Comparison of ENCODE assay signal across 24 mouse cellular contexts in genomic region chr19:48461141-48461540, GRCm38 (mm10).
A peak's percentile ranks its signal among the peaks of the same experiment; 100 is the strongest.
DNase-seq lines count a peak whose midpoint lies in the region; ATAC-seq and TF ChIP-seq lines count a peak whose summit lies in the region.
"Had no signal": no experiment of that assay in that cellular context is flagged by ENCODE, and none has a peak within 500 bp of the region (broad histone marks: within the 10 kb centered on the region; RNA-seq: fewer than 3 reads in every experiment).

No protein-coding gene starts in this region.

- no peak for TF ChIP-seq POLR2A in kidney, adult 2 months (IDR thresholded peaks at IDR 0.05; ENCODE audit: low read depth, low read length)

- H3K36me3 ChIP-seq in kidney, adult 2 months (ENCODE audit: control insufficient read depth, insufficient read depth, low read length), result no peaks in the 10 kb centered on the region
- H3K36me3 ChIP-seq in kidney, embryonic 16.5 days (ENCODE audit: insufficient read depth, low read length), result no peaks in the 10 kb centered on the region
- H3K36me3 ChIP-seq in midbrain, embryonic 16.5 days (ENCODE audit: control insufficient read depth, insufficient read depth, low read length), result no peaks in the 10 kb centered on the region
- H3K36me3 ChIP-seq in heart, embryonic 10.5 days, result no peaks in the 10 kb centered on the region
- H3K36me3 ChIP-seq: embryonic facial prominence, embryonic 10.5 days; embryonic facial prominence, embryonic 13.5 days; forebrain, embryonic 12.5 days; forebrain, embryonic 15.5 days; hindbrain, embryonic 10.5 days; hindbrain, embryonic 13.5 days had no signal

- no peak overlapping the region for H3K9ac ChIP-seq in kidney, embryonic 16.5 days (replicated peaks; ENCODE audit: low read length)
- no peak overlapping the region for H3K9ac ChIP-seq in midbrain, embryonic 16.5 days (ENCODE audit: low read depth, low read length)
- H3K9ac ChIP-seq: embryonic facial prominence, embryonic 13.5 days; forebrain, embryonic 12.5 days; forebrain, embryonic 15.5 days; hindbrain, embryonic 13.5 days had no signal

- H3K27ac ChIP-seq in kidney, adult 2 months (ENCODE audit: insufficient read depth, low read depth, low read length), result no peak overlapping the region
- H3K27ac ChIP-seq in kidney, embryonic 16.5 days (ENCODE audit: low read length), result no peak overlapping the region
- no peak overlapping the region for H3K27ac ChIP-seq in brown adipose tissue, adult 24 weeks (replicated peaks; ENCODE audit: low read depth, low read length)
- no peak overlapping the region for H3K27ac ChIP-seq in midbrain, embryonic 16.5 days (ENCODE audit: low read length)
- no peak overlapping the region for H3K27ac ChIP-seq in heart, embryonic 10.5 days
- H3K27ac ChIP-seq: embryonic facial prominence, embryonic 10.5 days; embryonic facial prominence, embryonic 13.5 days; forebrain, embryonic 12.5 days; forebrain, embryonic 15.5 days; heart, adult 2 months; hindbrain, embryonic 10.5 days; hindbrain, embryonic 13.5 days had no signal

- no peak for ATAC-seq in kidney, embryonic 16.5 days (ENCODE audit: low FRiP score, low TSS enrichment)
- no peak for ATAC-seq in midbrain, embryonic 16.5 days
- ATAC-seq: CD4-positive, CD25-positive, alpha-beta regulatory T cell, adult 4 months; forebrain, embryonic 15.5 days had no signal

- no peak overlapping the region for H3K4me2 ChIP-seq in kidney, embryonic 16.5 days (replicated peaks; ENCODE audit: low read depth, low read length)
- no peak overlapping the region for H3K4me2 ChIP-seq in midbrain, embryonic 16.5 days (ENCODE audit: low read length)
- H3K4me2 ChIP-seq: embryonic facial prominence, embryonic 13.5 days; forebrain, embryonic 12.5 days; forebrain, embryonic 15.5 days; heart, embryonic 11.5 days; hindbrain, embryonic 13.5 days had no signal

- H3K4me1 ChIP-seq in kidney, adult 2 months (ENCODE audit: control insufficient read depth, insufficient read depth, low read length), result peaks cover 3% of the 10 kb centered on the region; the same call in 1 of the 2 replicates
- H3K4me1 ChIP-seq in kidney, embryonic 16.5 days (ENCODE audit: insufficient read depth, low read length), result no peaks in the 10 kb centered on the region
- no peaks in the 10 kb centered on the region for H3K4me1 ChIP-seq in brown adipose tissue, adult 24 weeks (ENCODE audit: control insufficient read depth, insufficient read depth, insufficient read length, low read length)
- no peaks in the 10 kb centered on the region for H3K4me1 ChIP-seq in midbrain, embryonic 16.5 days (ENCODE audit: control insufficient read depth, insufficient read depth, low read length)
- H3K4me1 ChIP-seq in heart, embryonic 10.5 days, result peaks cover 5% of the 10 kb centered on the region
- H3K4me1 ChIP-seq: embryonic facial prominence, embryonic 10.5 days; embryonic facial prominence, embryonic 13.5 days; forebrain, embryonic 12.5 days; hindbrain, embryonic 10.5 days; hindbrain, embryonic 13.5 days had no signal

- WGBS in kidney, adult 2 months, result 49% methylated on average over 5 of the region's 5 CpGs
- WGBS in kidney, embryonic 16.5 days, result 79% methylated on average over 5 of the region's 5 CpGs
- WGBS in midbrain, embryonic 16.5 days, result 86% methylated on average over 5 of the region's 5 CpGs
- 92% methylated on average over 5 of the region's 5 CpGs for WGBS in heart, embryonic 10.5 days

- no peaks in the 10 kb centered on the region for H3K27me3 ChIP-seq in kidney, adult 2 months (replicated peaks; ENCODE audit: control insufficient read depth, insufficient read depth, low read length)
- no peaks in the 10 kb centered on the region for H3K27me3 ChIP-seq in kidney, embryonic 16.5 days (ENCODE audit: insufficient read depth, low read length)
- H3K27me3 ChIP-seq in midbrain, embryonic 16.5 days (ENCODE audit: control insufficient read depth, insufficient read depth, low read depth, low read length), result no peaks in the 10 kb centered on the region
- no peaks in the 10 kb centered on the region for H3K27me3 ChIP-seq in heart, embryonic 10.5 days (ENCODE audit: insufficient read depth, poor library complexity, severe bottlenecking)
- H3K27me3 ChIP-seq: embryonic facial prominence, embryonic 13.5 days; forebrain, embryonic 12.5 days; forebrain, embryonic 15.5 days; hindbrain, embryonic 13.5 days had no signal

- no peak for TF ChIP-seq CTCF in kidney, adult 2 months (conservative IDR thresholded peaks at IDR 0.05; ENCODE audit: insufficient read depth, insufficient read length, low read depth, low read length)

- H3K9me3 ChIP-seq in kidney, embryonic 16.5 days (ENCODE audit: low read length), result no peaks in the 10 kb centered on the region
- no peaks in the 10 kb centered on the region for H3K9me3 ChIP-seq in midbrain, embryonic 16.5 days (replicated peaks; ENCODE audit: control insufficient read depth, low read length, poor library complexity, severe bottlenecking)
- no peaks in the 10 kb centered on the region for H3K9me3 ChIP-seq in heart, embryonic 10.5 days
- H3K9me3 ChIP-seq: embryonic facial prominence, embryonic 10.5 days; embryonic facial prominence, embryonic 13.5 days; forebrain, embryonic 12.5 days; forebrain, embryonic 15.5 days; hindbrain, embryonic 10.5 days; hindbrain, embryonic 13.5 days had no signal

- no peak overlapping the region for H3K4me3 ChIP-seq in kidney, adult 2 months (ENCODE audit: insufficient read depth, low read depth, low read length)
- H3K4me3 ChIP-seq in kidney, embryonic 16.5 days (ENCODE audit: low read length), result no peak overlapping the region
- H3K4me3 ChIP-seq in brown adipose tissue, adult 24 weeks (ENCODE audit: insufficient read depth, low read depth, low read length), result peak overlapping the region; percentile 15; the same call in 1 of the 2 replicates
- no peak overlapping the region for H3K4me3 ChIP-seq in midbrain, embryonic 16.5 days (ENCODE audit: low read depth, low read length)
- H3K4me3 ChIP-seq in heart, embryonic 10.5 days, result no peak overlapping the region
- H3K4me3 ChIP-seq: embryonic facial prominence, embryonic 10.5 days; embryonic facial prominence, embryonic 13.5 days; erythroblast, embryonic 14.5 days; forebrain, embryonic 12.5 days; forebrain, embryonic 15.5 days; heart, adult 2 months; hindbrain, embryonic 10.5 days; hindbrain, embryonic 13.5 days had no signal

- peak; percentile 7 for DNase-seq in adrenal gland, postnatal 14 days
- no peak for DNase-seq in adrenal gland, adult 8-10 months
- DNase-seq in kidney, adult 2 months, result peak; percentile 75
- DNase-seq in kidney, postnatal 14 days, result peak; percentile 12
- no peak for DNase-seq in heart, embryonic 10.5 days (ENCODE audit: low spot score)
- DNase-seq: cerebellum, adult 11-12 months; cerebellum, adult 8-10 months; cerebellum, postnatal 10 days; cerebellum, postnatal 36 days; embryo, embryonic 11 days; gastrocnemius, postnatal 25 days; heart, adult 2 months had no signal

Comparison
In these comparisons a context has a peak if more than half of its experiments do, and no peak if none do; other contexts are left out.
1. DNase-seq: peak in adrenal gland, postnatal 14 days (single experiment), kidney, adult 2 months (single experiment) and kidney, postnatal 14 days (single experiment); none in adrenal gland, adult 8-10 months (single experiment) and heart, embryonic 10.5 days (single experiment).